Mouse (Mus musculus): Measurements from ENCODE around the gene Syde1.
"Not testable (repeated sequence)": the region's sequence is repeated elsewhere in the genome, so short reads cannot be mapped to it uniquely, and the experiment has no call there.

The Syde1 gene

DNA sequence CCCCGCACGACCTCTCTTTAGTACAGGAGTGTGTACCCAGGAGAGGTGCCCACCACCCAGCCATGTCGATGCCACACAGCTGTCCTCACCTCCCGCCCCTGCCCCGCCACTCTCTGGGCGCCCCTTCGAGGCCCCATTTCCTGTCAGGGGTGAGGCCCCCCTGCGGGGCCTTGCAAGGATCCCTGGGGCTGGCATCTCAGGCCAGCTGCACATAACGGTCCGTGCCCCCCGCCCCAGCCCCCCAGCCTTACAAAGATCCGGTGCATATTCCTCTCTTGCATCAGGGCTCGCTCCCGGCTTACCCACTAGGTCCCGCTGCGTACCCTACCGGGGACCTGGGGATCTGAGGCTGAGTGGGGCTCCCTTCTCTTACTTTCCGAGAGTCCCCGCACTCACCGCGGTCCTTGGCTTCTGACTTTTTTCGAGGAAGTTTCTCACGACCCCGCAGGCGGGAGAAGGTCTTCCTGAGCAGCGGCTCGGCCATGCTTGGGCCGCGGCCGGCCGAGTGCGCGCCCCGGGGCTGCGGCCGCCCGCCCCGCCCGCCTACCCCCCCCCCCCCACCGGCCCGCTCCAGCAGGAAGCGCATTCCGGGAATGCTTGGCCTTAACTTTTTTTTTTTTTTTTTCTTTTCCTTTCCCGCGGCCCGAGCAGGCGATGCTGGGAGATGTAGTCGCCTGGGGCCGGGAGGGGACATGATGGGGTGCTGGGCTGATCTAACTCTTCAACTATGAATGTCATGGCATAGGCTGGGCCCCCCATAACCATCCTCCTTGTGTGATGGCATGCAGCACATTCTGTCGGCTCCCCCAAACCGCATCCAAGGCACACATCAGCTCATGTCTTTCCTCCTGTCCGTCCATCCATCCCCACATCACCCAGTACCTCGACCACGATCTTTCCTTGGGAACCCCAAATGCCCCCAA lies at the start of gene Syde1:
Syde1 (minus strand) TSS at position 559 of the 923 bp plus-strand sequence.
- peak; percentile 66 for DNase-seq (ENCODE audit: low read depth, low spot score)

DNA sequence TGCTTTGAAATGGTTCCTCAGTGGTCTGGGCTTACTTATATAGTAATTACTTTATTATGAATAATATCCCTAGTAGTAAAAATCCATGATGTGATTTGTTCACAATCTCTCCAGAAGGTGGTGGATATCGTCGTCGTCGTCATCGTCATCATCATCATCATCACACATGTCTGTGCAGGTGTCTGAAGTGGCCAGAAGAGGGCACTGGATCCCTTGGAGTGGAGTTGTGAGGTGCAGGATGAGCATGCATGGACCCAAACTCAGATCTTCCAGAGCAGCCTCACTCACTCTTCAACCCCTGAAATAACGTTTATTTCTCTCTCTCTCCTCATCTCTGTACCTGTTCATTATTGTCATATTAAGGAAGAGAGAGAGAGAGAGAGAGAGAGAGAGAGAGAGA lies 40.5 kb upstream of the Syde1 start:
- DNase-seq (ENCODE audit: low read depth, low spot score) = peak; percentile 55

DNA sequence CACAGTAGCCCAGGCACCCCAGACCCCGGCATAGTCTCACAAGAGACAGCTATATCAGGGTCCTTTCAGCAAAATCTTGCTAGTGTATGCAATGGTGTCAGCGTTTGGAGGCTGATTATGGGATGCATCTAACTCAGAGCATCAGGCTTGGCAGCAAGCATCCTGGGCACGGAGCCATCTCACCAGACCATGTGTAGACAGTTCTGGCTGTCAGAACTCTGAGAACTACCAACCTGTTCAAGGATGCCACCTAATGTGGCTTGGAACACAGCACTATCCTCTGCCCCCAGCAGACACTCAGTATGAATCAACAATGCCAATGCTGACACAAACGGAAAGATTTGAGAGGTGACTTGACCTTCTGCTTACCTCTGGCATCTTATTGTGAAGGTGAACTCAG lies 38.4 kb upstream of the Syde1 start:
- DNase-seq (ENCODE audit: low read depth, low spot score) = no peak

DNA sequence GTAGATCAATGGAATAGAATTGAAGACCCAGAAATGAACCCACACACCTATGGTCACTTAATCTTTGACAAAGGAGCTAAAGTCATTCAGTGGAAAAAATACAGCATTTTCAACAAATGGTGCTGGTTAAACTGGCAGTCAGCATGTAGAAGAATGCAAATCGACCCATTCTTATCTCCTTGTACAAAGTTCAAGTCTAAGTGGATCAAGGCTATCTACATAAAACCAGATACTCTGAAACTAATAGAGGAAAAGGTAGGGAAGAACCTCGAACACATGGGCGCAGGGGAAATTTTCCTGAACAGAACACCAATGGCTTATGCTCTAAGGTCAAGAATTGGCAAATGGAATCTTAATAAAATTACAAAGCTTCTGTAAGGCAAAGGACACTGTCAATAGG lies 31.4 kb upstream of the Syde1 start:
- not testable (repeated sequence) for DNase-seq (ENCODE audit: low read depth, low spot score)

DNA sequence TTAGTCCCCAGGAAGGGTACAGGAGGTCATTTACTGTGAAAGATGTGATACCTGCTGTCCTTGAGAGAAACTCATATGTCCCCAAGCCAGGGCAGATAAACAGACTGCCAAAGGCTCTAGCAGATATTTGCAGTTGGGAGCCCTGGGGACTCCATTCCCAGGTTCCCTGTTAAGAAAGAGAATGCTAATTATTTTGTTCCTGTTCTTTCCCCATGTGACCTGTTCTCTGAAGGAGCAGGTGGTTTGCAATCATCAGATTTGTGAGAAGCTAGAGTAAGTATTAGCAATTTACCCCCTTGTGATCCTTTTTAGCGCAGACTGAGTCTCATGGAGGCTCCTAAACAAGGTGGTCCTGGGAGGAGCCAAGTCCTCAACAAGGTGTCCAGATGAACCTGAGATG lies 26.2 kb upstream of the Syde1 start, which contains the start of gene Olfr1357:
Olfr1357 (minus strand) TSS at position 101 of the 400 bp plus-strand sequence.
- no peak for DNase-seq (ENCODE audit: low read depth, low spot score)

DNA sequence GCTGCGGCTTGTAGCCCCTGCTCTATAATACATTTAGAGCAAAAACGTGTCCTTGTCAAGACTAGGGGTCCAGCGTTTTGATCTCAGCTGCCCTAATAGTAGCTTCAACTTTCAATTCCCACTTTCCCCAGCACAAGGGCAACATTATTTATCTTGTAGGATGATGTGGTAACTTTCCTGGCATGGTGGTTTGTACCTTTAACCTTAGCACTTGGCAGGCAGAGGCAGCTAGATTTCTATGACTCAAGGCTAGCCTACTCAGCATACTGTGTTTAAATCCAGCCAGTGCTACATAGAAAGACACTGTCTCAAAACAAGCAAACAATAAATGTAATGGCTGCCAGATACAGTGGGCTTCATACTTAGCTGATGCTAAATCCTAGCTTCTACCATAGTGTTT lies 15.8 kb upstream of the Syde1 start:
- DNase-seq (ENCODE audit: low read depth, low spot score) = no peak

DNA sequence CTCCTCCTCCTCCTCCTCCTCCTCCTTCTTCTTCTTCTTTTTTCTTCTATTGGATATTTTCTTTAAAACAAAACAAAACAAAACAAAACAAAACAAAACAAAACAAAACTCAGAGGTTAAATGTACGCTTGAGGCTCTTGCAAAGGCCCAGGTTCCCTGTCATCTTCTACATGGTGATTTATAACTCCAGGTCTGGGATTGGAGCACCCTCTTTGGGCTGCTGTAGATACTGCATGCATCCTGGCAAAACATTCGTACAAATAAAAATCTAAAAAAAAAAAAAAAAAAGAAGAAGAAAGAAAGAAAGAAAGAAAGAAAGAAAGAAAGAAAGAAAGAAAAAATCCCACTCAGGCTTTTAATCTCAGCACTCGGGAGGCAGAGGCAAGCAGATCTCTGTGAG lies 13.3 kb upstream of the Syde1 start:
- no peak for DNase-seq (ENCODE audit: low read depth, low spot score)

DNA sequence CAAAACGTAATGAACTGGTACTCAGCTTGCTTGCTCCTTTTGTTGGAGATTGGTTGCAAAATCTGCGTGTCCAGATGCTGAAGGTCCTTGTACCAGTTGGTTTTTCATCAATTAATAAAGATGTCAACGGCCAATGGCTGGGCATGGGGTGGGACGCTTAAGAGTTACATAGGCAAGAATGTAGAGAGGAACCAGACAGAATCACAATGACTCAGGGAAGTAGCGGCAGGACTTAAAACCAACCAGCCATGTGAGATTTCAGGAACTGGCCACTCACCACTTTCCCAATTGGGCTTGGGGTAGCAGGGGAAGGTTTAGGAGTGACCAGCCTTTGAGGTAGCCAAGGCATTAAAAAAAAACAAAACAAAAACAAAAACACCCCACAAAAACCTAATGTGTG lies 8.1 kb upstream of the Syde1 start:
- no peak for DNase-seq (ENCODE audit: low read depth, low spot score)

DNA sequence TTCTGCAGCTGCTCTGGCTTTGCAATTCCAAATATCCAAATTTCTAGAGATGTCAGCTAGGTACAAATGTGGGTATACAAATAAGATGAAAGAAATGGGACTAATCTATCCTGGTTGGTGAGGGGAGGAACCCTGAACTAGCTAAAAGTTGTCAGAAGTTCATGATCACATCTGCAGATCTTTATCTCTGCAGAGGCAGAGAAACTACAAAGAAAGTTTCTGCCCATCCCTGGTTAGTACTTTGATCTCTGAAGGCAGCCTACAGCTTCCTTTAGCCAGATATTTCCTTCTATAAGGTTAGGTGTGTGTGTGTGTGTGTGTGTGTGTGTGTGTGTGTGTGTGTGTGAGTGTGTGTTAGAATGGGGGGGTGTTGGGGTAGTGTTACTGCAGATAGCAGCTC lies 2.8 kb upstream of the Syde1 start:
- DNase-seq (ENCODE audit: low read depth, low spot score) = no peak

DNA sequence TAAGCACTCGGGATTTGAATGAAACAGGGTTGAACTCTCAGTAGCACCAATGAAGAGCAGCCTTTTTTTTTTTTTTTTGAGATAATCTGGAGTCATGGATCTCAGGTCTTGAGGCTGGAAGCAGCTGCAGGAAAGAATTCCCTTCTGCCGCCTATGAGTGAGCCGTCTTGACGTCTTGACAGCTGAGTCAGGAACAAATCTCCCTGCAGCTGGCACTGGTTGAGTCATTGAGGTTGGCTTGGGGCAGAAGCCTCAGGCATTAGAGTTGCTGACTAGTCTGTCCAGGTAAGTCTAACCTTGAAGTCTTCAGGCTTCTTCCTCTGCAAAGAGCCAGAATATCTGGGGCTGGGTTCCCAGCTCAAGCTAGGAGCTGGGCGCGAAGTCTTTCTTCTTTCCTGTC lies 2.4 kb upstream of the Syde1 start:
- no peak for DNase-seq (ENCODE audit: low read depth, low spot score)

DNA sequence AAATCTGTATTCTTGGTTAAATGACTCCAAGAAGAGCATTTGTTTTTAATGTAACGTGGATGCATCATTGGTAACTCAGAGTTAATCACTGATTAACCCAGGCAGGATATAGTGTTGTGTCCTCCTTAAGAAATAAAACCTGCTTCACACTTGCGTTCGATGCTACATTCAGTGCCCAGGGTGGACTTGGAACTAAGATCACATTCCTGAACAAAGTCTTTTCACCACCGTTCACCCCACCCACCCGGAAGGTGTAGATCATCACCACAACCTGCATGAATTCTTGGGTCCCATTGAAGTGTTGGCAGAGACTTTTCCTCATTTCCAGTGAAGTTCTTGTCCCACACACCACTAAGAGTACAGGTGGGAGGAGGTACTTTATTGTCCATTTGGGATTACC lies 2.0 kb upstream of the Syde1 start:
- no peak for DNase-seq (ENCODE audit: low read depth, low spot score)

DNA sequence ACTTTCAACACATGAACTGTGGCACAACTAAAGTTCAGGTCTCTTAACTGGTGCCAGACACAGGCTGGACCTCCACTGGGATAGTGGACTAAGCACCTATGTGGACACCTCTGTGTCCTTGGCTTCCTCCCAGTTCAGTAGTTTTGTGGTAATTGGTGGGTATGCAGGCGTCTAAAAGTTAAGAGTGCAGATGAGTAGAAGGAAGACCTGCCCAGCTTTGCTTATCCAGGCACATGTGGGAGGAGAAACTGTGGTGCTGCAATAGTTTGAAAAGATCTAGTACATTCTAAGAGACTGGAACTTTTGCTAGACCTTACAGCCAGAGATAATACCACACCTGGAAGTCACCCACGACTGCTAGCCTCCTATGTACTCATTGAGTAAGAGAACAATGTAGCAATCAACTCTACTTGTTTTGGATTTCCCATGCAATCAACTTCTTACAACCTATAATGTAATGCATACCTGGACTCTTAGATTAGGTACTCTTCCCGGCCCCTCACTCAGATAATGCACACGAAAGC lies 1.2 kb upstream of the Syde1 start:
- no peak for DNase-seq (ENCODE audit: low read depth, low spot score)

DNA sequence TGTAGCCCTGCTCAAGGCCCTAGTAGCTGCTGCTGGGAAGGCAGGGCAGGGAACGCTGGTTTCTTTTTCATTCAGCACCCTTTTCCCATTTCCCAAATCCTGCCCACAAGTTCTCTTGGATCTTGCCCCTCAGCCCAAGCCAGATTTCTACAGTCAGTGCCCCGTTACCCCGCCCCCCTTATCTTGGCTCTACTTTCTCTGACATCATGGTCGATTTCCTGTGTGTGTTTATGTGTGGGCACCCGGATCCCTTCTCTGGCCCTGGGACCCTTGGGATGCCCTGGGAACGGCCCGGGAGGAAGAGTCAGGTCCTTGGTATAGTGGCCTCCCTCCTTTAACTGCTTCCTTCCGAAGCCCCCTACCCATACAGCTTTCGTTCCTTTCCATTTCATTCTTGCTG lies 1.0 kb downstream of the Syde1 start:
- DNase-seq (ENCODE audit: low read depth, low spot score) = no peak

DNA sequence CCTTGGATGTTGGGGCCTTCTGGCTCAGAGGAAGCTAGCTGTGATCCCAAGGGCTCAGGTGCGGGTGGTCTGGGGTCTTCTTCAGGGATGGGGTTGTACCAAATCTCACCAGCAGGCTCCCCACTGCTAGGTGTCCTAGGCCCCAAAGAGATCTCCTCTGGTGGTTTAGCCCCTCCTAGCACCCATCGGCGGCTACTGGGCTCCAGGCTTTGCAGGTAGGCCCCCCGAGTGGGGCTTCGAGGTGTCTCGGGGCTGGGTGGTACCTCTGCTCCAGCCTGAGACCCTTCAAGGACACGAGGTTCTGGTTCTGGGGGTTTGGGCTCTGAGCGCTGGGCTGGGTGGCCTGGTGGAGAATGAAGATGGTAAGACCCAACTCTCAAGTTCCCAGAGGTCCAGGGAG lies 1.9 kb downstream of the Syde1 start:
- DNase-seq (ENCODE audit: low read depth, low spot score) = no peak

DNA sequence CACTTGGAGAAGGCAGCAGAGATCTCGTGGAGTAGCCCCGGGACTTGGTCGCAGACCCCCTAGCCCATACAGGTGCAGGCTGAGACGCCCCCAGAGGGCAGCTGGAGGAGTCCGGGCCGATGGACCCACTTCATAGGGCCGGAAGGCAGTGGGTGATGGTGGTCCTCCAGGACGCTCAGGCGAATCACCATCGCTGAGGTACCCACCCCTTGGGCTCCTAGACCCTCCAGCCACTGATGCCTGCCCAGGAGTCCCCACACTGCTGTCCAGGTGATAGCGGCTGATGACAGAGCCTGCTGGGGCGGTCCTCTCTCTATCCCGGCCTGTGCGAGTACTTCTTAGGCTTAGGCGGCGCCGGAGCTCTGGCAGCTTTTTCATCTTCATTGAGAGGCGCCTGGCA lies 2.5 kb downstream of the Syde1 start:
- DNase-seq (ENCODE audit: low read depth, low spot score) = no peak

DNA sequence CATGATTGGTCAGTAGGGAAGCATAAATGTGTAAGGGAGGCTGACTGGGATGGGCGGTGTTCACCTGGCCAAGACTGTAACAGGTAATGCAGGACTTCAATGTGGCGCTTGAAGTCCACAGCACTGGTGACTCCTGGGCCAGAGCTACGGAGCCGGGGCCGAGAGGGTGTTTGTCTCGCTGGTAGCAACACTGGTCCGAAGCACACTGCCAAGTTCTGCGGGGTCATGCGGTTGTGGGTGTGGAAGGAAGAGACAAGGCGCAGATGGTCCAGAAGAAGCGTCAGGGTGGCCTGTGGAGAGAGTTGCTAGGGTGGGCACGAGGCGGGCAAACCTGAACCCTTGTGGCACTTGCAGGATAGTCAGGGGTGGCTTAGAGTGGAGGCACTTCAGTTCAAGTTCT lies 5.7 kb downstream of the Syde1 start:
- DNase-seq (ENCODE audit: low read depth, low spot score) = no peak

DNA sequence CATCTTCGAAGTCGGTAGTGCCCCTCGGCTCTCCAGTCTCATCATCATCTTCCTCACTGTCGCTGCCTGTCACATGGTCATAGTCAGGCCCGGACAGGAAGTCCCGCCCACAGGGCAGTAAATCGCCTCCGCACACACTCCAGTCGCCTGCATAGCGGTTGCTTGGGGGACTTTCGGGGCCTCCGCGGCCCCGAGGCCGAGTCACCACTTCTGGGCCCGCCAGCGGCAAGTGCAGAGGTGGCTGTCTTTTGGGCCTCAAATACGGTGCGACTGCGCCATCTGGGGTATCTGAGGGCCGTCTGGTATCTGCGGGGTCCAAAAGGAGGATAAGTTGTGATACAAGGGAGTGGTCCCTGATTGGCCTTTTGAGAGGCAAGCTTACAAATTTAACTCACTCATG lies 6.2 kb downstream of the Syde1 start:
- no peak for DNase-seq (ENCODE audit: low read depth, low spot score)

DNA sequence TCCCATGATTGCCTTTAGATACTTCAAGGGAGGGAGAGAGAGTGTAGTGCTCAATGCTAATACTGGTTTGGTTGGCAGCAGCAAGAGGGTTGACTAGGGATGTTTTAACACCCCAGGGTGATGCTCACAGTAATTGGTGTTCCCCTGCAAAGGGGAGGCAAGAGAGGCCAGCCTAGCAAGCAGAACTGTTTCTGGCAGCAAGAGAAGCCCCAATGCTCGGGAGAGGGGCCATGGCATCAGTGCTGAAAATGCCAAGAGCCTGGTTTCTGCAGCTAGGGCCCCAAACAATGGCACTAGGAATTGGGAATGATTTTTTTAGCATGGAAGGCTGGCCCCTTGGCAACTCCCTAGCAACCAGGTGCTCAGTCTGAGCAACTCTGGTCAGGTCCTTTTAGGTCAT lies 6.8 kb downstream of the Syde1 start:
- DNase-seq (ENCODE audit: low read depth, low spot score) = no peak

DNA sequence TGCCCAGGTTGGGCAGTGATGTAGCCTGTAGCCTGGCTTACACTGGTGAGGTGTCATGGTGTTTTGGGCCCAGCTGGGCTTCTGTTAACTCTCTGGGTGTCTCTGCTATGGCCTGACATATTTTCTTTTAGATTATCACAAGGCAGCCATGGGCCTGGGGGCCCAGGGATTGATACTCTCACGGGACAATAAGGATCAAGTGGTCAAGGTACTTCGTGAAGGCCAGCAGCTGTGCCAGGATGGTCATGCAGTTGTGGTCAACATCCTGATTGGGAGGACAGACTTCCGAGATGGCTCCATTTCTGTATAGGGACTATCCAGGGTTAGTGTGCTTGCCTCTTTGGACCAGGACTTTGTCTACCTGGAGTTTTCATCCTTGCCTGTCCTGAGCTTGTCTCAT lies 7.8 kb downstream of the Syde1 start:
- no peak for DNase-seq (ENCODE audit: low read depth, low spot score)

DNA sequence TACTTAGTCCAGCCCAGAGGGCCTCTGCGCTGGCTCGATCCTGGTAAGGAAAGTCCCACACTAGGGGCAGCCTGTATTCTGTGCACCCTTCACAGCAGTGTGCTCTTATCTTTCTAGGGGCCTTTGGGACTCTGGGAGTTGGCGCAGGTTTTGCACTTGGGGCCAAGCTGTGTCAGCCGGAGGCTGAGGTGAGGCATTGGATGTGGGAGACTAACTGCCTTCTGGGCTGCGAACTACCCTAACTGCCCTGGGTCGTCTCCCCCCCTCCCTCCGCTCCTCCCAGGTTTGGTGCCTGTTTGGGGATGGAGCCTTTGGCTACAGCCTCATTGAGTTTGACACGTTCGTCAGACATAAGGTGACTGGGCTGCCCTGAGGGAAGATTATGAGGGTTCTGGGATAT lies 8.4 kb downstream of the Syde1 start:
- DNase-seq (ENCODE audit: low read depth, low spot score) = no peak

DNA sequence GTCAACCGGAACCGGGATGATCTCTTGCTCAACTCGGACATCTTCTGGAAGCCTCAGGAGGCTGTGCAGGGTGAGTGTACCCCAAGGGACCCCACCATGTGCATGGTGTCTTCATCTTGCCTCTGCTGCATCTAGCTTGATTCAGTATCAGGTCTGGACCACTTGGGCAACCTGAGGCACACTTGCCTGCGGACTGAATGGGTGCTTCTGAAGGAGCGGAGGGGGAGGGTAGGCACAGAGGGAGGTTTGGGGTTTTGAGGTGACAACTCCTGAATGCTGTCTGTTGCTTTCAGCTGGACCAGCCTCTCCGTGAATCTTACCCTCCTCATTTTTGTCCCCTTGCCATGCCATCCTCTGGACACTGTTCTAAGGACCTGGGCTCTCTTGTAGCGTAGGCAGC lies 10.6 kb downstream of the Syde1 start:
- DNase-seq (ENCODE audit: low read depth, low spot score) = no peak

DNA sequence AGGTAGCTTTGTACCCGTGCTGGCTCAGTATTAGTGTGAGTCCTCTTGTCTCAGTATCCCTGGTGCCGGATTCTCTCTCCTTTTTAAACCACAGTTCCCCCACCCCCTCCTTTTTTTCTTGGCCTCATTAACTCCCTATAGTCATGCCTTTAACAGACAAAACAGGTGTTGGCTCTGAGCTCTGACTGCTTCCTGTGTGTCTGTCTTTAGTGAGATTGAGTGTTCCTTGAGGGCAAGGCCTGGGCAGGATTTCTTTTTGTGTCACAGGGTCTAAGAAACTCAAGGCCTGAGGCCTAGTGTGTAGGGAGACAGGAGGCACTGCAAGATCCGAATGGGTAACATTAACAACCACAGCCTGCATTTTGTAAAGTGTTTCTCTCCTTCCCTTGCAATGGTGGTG lies 13.6 kb downstream of the Syde1 start:
- no peak for DNase-seq (ENCODE audit: low read depth, low spot score)

DNA sequence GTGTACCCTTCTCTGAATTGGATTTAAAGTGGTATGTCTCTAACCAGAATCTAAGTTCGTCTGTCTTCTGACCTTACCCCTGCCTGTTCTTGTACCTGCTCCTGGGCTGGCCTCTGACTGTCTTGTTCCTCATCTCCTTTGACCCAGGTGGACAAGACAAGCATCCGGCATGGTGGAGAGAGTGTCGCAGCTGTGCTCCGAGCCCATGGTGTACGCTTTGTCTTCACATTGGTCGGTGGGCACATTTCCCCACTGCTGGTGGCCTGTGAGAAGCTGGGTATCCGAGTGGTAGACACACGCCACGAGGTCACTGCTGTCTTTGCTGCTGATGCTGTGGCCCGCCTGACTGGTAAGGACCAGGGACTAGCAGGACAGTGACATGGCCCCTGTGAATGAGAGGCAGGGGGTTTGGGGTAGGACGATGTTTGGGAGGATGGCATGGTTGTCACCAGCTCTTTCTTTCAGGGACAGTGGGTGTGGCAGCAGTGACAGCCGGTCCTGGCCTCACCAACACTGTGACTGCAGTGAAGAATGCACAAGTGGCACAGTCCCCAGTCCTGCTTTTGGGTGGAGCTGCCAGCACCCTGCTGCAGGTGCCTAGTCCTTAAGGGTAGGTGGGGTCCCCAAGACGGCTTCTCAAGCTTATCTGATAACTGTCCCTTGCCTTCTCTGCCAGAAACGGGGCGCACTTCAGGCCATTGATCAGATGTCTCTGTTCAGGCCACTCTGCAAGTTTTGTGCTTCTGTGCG lies 15.2 kb downstream of the Syde1 start:
- DNase-seq (ENCODE audit: low read depth, low spot score) = no peak

All from mesoderm, embryonic 11.5 days (tissue).